Mouse (Mus musculus): ENCODE results near the gene Fbxl5.

Gene Fbxl5

DNA sequence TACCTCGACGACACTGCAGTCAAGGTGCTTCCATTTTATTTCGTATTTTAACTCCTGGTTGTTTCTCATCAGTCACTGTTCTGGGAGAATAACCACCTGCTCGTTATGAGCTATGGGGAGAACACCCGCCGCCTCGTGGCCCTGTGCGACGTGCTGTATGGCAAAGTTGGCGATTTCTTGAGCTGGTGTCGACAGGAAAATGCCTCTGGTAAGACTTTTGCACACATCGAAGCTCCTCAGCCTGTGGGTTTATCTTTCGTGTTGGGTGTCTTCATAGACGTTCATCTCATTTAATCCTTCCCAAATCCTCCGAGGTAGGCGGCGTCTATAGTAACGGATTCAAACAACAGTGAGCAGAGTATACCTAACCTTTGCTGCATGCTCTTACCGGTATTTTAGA lies at the start of gene Fbxl5:
TSS of gene Fbxl5 (minus strand) at position 101 of the 400 bp plus-strand sequence.
- DNase-seq (ENCODE audit: low spot score): no peak

DNA sequence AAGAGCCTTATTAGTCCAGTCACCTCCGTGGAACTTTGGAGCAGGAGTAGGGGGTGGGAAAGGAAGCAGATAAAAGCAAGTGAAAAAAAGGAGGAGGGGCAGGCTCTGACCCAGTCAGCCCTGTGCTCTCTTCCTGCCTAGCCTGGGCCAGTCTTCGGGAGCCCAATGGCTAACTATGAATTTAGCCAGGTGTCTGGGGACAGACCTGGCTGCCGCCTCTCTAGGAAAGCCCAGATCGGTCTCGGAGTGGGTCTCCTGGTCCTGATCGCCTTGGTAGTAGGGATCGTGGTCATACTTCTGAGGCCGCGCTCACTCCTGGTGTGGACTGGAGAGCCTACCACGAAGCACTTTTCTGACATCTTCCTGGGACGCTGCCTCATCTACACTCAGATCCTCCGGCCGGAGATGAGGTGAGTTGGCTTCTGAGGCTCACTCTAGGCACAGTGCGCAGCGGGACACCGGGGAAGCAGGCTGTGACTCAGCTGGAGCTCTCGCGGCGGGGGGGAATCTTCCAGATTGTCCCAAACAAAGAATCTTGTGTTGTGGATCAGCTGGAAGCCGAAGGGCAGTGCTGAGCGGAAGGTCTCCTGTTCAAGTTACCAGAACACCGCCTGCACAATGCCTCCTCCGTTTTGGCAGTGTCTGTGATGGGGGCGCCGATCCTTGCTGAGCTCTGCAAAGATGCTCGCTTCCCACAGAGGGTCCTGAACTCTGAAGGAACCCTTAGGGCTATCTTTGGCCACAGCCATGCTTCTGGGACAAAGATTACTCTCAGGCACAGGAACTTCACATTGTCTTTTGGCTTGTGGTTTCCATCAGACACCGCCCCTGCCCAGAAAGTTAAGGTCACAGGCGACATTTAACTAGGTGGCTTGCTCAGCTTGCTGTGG lies 47.5 kb upstream of the Fbxl5 start:
- DNase-seq (ENCODE audit: low spot score): peak; percentile 61

DNA sequence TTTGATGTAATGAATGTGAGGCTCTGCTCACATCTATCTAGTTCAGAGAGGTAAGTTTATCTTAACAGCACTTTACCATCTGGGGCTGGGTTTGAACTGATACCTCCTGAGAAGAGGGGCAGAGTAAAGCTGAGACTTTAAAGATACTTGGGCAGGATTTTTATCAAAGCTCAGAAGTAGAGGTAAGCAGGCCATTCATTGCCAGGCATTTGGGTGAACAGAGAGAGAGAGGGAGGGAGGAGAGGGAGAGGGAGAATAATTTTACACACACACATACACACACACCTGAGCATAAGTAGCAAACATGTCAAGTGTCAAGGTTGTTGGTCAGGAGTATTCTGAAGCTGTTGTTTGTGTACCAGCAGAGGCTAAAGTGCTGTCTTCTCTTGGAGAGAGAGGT lies 46.8 kb upstream of the Fbxl5 start, which contains the start of gene Cd38:
TSS of gene Cd38 (plus strand) at position 301 of the 400 bp plus-strand sequence.
- DNase-seq (ENCODE audit: low spot score): no peak

DNA sequence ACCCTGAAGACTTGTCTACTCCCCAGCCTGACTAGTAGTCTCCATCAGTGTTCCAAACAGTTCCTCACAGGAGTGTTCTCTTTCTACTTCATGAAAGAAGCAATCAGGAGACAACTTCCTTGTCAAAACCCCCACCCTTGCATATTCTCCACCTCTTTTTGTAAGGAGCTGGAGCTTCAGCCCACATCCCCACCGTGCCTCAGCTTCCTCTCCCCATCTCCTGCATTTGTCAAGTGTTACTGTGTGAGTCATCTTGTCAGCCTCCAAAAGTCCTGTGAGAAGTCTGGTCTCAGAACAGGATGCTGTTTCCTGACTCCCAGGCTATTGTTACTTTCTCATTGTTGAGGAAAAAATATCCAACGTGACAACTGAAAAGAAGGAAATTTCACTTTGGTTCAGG lies 43.9 kb upstream of the Fbxl5 start:
- DNase-seq (ENCODE audit: low spot score): no peak

DNA sequence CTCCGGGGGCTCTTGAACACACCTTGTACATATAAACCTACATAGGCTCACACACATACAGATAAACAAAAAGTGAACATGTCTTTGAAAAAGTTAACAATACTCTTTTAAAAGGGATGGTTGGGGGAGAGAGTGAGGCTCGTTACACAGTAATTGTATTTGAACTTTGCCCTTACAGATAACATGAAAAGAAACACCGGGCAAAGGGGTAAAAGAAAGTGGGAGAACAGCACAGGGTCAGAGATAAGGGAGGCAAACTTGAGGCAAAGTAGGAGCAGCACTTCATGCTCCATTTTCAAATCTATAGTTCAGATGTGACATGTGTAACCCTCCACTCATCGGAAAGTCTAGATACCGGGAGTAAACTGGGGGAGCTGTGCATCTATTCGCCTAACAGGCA lies 42.2 kb upstream of the Fbxl5 start:
- no peak for DNase-seq (ENCODE audit: low spot score)

DNA sequence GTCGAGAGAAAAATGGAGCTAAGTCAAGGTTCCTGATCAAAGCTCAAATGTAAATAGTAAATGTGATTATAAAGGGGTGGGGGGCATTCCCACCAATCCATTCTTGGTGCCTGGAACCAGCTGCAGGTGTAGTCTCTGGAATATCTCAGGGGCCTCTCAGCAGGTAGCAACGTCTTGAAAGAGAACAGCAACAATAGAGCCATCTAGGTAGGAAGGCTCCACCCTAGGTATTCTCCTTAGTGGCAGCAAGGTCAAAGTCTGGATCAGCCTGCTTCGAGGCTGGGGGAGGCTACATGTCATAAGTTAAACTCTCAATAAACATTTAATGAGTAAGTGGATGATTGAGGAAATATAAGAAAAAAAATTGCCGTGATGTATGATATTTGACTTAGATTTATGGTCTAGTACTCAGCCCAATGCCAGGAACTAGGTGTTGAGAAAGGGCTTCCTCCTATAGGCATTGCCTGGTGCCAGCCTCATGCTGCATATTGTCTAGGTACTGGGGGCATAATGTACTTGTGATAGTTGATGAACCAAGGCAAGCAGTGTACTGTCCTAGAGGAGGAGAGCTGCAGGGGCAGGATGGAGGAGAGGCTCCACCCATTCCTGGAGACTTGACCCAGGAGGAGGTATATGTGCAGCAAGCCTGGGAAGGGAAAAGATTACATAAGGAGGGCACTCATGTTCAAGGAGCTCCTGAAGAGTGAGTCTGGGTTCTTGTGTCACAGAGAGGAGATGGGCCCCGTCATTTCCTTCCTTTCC lies 39.4 kb upstream of the Fbxl5 start:
- DNase-seq (ENCODE audit: low spot score): no peak

DNA sequence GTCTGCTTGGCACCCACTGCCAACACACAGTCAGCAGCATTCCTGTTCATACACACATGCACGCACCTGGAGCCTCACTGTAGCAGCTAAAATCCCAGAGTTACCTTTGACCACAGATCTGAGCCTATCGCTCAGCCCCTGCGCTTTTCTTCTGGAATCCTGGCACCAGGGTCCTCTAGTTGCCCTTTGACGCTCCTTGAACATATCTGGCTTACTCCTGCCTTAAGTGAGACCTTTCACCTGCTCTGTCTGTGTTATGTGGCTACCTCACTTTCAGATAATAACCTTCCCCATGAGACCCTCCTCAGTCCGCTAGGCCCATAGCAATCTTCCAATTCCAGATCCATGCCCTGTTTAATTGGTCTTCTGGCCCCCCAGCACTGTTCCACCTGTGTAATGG lies 38.7 kb upstream of the Fbxl5 start:
- DNase-seq (ENCODE audit: low spot score): no peak

DNA sequence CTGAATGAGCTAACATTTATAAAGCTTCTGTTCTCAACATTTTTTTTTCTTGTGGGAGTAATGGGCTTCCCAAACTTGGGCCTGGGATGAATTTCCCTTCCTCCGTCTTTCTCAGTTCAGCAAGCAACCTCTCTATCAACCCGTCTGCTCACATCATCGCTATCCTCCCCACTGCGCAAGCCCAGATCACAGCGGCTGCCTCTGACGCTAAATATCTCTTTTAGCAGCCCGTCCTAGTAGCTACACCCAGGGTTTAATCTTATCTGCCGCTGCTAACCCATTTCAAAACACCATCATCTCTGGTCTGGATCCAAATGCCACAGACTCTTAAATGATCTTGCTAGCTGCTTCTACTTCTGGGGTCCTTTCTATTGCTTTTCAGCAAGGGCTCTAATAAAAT lies 38.2 kb upstream of the Fbxl5 start:
- DNase-seq (ENCODE audit: low spot score): no peak

DNA sequence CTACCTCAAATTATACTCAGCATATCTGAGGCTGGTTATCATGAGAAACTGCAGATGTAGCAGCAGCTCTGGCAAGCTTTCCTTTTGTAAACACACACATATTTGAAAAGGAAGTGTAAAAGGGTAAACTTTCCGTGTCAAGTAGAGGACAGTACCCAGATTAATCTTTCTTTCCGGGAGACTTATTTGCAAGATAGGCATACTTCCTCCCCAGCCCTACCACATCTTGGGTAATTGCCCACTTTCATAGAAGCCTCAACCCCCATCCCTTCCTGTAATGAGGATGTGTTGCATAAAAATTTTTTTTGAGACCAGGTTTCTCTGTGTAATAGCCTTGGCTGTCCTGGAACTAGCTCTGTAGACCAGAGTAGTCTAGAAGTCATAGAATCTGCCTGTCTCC lies 34.3 kb upstream of the Fbxl5 start:
- DNase-seq (ENCODE audit: low spot score): no peak

DNA sequence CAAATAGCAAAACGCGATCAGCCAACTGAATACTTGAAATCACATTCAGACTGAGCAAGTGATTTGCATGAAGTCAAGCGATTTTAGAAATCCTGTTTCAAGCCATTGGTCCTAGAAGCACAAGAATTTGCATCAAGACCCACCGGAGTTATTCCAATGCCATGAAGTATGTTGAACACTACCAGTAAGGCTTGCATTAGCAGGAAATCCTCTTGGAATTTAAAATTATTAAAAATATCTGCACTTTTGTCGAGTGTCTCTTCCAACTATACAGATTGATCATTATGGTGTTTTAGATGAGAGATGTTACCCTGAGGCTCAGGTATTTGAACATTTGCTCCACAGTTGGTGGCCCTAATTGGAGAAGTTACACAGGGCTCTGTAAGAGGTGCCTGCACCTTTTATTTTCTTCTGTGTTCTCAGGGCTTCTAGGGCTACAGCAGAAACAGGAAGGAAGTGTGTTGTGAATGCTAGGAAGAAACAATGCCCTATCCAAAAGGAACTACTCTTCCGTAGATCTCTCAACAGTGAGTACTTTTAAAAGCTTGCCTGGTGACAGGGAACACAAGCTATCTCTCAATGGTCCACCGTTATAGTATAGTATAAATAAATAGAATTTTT lies 32.5 kb upstream of the Fbxl5 start:
- no peak for DNase-seq (ENCODE audit: low spot score)

DNA sequence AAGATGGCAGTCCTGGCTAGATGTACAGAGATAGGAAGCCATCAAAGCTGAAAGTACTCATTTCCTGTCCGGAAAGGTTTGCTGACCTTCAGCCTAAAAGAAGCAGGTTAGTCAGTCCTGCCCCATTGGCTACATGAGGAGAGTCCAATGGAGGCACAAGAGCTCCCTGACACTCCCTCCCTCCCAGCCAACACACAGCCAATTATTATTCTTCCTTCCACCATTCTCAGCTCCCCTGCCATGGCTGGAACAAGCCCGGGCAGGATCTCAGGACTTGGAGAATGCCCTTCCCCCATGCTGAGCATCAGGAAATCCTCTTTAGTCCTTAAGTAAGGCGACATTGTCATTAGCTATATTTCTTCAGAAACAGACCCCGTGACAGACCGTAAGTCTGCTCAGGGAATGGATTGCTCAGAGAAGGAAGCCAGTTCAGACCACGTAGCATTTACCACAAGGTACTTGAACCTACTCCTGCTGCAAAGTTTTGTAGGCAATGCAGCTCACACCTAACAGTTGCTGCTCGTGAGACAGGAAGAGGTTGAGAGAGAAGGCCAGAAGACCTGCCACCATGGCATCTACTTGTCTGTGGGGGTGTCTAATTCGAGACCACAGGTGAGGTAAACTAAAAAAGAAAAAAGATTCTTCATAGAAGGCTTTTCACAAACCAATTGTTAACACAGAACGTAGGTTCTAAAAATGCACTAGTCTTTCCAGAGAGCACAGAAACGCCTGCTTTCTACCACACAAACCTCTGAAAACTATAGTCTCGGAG lies 31.8 kb upstream of the Fbxl5 start:
- DNase-seq (ENCODE audit: low spot score): peak; percentile 11

DNA sequence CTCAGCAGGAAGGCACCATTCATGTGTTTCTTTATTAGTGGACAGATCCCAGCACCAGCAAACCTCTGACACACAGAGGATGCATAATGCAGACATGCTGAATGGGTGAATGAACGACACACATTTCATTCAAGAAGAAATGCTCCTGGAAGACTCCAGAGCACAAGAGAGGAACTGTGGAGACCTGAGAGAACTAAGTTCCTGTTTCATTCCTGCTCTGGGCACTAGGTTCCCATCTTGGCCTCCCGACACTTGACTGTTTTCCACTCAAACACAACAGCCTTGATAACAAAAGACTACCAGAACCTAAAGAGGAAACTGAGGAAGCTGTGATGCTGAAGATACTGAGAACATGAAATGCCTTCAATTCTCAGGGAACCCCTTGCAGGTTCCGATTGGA lies 26.8 kb upstream of the Fbxl5 start:
- no peak for DNase-seq (ENCODE audit: low spot score)

DNA sequence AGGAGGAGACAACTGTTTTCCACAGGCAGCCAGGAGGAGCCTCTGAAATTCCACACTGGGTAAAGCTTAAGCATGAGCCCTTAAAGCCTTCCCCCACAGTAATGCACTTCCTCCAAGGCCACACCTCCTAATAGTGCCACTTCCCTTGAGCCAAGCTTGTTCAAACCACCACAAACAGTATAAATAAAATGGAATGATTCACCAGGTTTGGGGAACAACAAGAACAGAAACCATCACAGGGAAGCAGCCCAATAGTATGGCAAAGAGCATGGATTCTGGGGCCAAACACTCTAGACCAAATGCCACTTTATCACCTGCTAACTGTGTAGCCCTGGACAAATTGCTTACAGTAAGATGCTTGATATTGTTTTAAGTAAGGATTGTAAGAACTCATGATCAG lies 26.1 kb upstream of the Fbxl5 start:
- DNase-seq (ENCODE audit: low spot score): no peak

DNA sequence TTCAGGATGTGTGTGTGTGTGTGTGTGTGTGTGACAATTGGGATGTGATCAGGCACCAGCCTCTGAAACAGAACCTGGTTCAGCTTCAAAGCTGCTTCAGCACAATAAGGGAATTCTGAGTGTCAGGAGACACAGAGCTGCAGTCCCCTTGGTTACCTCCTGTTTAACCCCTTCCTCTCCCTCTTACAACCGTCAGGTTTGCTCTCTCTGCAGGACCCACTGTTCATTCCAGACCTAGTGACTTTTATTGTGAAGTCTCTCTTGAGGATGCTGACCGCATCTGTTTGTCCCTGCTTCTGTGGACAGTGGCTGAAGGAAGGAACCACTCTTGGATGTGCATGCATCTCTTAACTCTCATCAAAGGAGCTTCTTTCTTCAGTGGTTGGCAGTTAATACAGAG lies 24.8 kb upstream of the Fbxl5 start:
- DNase-seq (ENCODE audit: low spot score): peak; percentile 24

DNA sequence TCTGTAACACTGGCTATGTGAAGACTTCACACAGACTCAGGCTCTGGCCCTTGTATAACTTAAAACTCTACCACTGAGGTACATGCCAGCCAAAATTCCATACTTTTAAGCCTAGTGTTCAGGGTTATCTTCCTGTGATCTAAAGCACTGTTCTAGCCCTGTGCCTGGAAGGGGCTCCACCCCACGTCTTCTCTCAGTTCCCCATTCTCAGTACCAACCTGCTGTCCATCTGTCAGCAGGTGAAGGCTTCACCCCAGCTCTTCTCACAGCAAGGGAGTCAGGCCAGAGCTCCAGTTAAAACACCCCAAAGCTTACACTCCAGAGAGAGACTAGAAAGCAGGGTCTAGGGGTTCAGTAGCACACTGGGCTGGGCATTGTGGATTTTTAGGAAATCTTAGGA lies 24.2 kb upstream of the Fbxl5 start:
- DNase-seq (ENCODE audit: low spot score): no peak

DNA sequence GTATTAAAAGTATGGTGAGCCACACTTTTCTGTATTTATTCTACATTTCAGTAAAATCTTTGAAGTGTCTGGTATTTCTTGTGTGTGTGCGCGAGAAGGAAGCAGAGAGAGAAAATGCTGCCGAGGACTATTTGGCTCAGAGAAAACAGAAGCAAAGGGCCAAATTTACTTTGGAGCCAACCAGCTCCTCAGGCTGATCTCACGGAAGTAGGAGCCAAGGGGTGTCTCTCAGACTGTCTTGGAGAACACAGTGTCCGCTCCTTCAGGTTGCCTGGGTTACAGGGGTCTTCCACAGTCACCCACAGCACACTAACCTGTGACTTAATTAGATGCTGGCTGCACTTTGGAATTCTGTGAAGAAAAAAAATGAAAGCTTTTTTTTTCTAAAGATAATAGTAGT lies 23.6 kb upstream of the Fbxl5 start:
- DNase-seq (ENCODE audit: low spot score): no peak

DNA sequence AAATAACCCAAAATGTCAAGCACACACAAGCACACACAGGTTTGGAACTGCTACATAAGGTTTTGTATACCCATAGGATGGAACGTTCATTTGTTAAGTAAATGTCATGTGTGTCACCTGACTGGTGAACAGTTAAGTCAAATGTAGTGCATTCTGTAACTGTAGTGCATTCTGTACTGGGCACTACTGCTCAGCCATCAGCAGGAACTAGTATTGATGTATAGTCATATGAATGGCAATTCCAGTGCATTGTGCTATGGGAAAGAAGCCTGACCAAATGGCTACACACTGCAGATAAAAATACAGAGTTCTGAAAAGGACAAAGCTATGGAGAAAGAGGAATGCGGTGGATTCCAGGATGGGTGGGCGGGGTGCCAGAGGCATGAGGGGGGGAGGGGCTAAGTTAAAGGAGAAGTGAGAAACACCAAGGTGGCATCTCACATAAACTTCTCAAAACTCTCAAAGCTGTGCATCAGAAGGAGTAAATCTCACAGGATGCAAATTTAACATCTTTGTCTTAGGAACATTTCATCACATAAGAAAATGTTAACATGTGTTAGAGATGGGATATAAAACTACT lies 21.2 kb upstream of the Fbxl5 start:
- DNase-seq (ENCODE audit: low spot score): no peak

DNA sequence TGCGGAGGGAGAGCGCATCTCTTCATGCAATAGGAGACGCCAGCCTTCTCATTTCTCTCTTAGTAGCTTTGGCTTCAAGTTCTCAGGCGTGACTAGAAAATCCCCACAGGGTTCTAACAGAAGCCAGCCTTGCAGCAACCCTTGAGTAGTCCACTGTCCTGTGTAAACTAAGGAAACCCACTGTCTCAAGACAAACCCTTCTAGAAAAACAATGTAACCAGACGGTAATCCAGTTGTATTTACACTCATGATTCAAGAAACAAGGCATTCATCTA lies 20.5 kb upstream of the Fbxl5 start:
- DNase-seq (ENCODE audit: low spot score): no peak

DNA sequence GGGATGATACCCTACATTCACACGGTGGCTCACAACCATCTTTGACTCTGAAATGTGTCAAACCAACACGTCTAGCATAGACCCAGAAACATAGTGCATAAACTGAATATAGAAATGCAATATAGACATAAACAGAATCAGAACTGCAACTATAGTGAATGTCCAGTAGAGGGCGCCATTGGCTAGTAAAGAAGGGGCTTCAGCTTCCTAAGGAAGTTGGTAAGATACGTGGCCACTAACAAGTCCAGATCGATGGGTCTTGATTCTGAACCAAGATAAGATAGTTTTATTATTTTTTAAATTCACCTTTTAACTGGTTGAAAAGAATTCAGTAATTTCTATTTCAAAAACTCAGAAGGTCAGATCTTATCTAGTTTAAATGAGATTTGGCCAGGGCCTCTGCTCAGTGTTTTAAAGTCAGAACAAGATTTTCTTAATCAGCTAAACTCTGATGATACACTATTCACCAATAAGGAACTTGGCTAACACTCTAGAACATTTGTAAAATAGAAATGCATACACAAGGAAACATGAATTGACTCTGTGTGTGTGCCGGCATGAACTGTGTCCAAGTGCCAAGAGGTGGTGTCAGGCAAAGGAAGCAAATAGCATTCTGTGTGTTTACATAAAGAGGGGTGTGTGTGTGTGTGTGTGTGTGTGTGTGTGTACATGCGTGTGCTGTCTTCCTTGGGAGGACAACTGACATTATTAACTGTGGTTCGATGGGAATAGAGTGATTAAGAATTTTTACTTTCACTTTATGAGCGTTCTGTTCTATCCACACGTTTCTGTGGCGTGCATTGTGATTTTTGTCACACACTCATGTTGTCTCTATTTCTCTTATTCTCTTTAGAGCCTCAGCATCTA lies 19.9 kb upstream of the Fbxl5 start:
- DNase-seq (ENCODE audit: low spot score): peak; percentile 82

DNA sequence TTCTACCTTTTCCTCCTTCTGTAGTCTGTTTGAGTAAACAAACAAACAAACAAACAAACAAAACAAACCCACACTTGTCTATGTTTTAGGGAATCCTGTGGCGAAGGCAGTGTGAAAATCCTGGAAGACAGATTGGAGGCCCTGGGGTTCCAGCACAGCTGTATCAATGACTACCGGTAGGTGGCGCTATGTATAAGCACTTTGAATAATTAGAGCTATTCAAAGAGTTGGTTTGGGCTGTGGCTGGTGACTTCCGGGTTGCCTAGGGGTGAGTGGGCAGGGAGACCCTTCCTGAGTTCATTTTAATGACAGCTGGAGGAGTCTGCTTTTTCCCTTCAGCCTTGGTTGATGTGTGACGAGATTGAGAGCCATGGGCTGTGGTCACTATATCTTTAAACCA lies 15.9 kb upstream of the Fbxl5 start:
- peak; percentile 72 for DNase-seq (ENCODE audit: low spot score)

DNA sequence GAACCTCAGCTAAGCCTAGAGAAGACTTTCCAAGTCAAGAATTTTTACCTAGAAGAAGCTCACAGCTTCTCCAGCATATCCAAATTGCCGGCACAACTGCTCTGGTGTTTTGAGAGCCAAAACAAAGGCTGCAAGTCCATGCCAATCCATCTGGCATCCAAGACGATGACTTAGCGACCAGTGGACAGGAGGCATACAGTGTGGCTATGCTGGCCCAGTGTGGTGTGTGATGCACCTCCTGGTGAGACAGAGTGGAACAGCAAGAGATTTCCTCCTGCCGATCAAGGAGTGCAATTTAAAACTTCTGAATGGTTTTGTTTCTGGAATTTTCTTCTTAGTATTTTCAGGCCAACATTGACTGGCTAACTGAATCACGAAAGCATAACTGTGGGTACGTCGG lies 15.2 kb upstream of the Fbxl5 start:
- no peak for DNase-seq (ENCODE audit: low spot score)

All from embryo, embryonic 10 days (tissue).